Mouse (Mus musculus) spleen, adult 12 weeks (tissue): ENCODE results near the gene Rfesd.

ENCODE experiments used
- DNase-seq: peaks from one replicate; pipeline ENCODE4 v3.0.0; 2022; ENCODE audit warnings: low spot score

Rfesd gene

DNA sequence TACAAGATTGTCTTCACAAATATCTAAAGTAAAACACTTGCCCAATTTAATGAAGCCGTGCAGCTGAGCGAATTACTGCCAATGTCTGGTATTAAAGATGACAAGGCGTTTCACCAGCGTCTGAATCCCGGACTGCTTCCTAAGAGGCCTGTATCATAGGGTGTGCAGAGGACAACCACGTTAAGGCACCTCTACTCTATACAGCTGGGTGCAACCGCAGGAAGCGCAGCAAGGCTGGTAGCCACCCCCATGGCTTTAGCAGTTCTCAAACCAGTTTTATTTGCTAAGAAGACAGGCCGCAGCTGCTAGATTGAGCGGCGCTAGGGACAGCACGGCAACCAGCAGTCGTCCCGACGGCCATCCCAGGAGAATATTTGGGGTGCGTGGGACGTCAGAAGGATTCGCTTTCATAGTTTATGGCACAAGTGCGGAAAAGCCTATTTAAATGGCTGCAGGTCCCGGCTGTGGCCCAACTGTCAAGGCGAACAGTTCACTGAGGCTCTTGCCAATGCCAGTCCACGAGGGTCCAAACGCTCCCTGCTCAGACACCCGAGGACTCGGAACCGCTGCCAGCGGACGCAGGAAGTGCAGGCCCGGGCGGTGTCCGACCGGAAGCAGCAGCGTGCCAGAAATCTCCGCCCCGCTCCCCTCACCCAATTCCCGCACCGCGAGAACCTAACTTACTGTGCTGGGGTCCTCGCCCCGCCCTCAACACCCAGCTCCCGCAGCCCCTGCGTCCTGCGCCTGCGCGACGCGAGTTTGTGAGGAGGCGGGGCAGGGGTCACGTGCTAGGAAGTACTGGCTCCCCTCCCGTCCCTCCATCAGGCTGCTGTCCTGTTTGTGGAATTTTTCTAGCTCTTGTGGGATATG lies at the start of gene Rfesd:
Gene Rfesd, minus strand, starts transcription at position 746 of the 870 bp plus-strand sequence.
- peak; percentile 87 for DNase-seq

DNA sequence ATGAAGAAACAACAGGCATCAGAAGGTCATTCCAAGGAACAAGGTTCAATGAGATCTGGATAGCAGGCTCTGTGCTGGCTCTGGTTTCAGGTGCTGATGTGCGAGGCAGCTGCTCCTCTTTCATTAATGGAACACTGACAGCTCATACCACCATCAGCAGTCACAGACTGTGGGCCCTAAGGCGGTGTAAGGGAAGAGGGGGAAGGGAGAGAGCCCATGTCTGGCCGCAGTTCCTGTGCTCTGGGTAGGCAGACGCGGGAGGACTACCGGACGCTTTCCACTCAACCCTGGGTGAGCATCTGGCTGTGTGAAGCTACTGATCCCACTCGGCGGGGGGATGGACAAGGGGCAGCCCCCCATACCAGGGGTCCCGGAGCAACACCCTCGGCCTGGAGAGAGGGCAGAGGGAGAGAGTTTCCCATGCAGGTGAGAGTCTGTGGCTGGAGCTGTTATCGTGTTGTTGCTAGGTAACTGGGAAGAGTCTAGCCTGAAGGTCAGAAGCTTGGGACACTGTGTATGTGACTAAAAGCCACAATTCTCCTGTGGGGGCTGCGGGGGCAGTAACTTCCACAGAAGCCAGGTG lies 45.9 kb upstream of the Rfesd start:
- DNase-seq: no peak

DNA sequence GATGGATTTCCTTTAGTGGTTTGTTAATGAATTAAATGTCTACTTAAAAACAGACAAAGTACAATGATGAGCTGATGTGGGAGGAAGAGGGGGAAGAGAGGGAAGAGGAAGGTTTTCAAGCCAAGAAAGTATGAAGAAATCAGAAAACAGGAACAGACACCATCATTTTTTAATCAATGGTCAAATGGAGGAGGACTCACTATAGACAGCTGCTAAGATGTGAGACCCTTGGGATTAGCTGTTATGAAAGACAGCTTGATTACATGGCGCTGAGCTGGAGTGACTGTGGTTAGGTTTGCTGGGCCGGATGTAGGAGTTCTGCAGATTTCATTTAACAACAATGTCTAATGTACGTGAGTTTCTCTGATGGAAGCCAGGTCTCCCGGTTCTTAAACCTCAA lies 45.0 kb upstream of the Rfesd start:
- DNase-seq: no peak

DNA sequence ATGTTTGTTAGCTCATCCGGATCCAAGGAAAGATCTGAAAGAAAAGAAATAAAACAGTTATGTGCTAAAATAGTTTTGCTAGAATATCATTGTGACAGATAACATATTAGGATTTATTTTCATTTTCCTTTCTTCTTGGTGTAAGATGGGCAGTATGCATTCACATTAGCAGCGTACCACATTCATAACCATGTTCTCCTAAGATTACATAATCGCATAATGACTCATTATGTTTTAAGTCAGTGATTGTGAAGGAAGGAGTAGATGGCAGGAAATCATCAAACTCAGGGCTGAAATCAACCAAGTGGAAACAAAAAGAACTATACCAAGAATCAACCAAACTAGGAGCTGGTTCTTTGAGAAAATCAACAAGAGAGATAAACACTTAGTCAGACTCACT lies 44.0 kb upstream of the Rfesd start:
- DNase-seq: no peak

DNA sequence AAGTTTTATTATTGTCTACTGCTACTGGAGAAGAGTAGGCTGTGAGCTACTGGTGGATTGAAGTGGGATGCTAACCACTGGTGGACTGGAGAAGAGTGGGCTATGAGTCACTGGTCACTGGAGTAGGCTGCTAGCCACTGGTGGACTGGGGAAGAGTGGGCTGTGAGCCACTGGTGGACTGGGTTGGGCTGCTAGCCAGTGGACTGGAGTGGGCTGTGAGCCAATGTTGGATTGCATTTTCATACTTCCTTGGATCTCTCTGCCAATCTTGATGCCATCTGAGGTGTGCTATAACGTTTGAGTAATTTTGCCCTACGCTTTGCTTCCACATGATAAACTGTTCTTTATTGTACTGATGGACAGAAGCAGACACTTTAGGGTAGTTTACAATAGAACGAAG lies 43.6 kb upstream of the Rfesd start:
- no peak for DNase-seq

DNA sequence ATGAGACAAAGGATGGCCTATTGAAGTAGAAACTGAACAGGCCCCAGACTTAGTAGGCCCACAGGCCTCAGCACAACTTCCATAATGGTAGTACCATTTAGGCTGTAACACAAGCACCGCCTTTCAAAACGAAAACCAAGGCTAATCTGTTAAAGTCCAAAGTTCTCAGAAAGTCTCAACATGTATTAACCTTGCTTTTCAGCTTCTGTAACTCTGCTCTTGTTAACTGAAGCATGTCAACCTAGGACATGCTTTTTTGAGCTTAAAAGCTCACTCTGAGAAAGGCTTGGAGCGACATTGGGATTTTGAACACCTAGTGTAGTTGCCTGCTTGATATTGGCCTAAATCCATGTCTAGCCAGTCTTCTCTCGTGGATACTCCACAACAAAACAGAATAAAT lies 41.1 kb upstream of the Rfesd start:
- no peak for DNase-seq

DNA sequence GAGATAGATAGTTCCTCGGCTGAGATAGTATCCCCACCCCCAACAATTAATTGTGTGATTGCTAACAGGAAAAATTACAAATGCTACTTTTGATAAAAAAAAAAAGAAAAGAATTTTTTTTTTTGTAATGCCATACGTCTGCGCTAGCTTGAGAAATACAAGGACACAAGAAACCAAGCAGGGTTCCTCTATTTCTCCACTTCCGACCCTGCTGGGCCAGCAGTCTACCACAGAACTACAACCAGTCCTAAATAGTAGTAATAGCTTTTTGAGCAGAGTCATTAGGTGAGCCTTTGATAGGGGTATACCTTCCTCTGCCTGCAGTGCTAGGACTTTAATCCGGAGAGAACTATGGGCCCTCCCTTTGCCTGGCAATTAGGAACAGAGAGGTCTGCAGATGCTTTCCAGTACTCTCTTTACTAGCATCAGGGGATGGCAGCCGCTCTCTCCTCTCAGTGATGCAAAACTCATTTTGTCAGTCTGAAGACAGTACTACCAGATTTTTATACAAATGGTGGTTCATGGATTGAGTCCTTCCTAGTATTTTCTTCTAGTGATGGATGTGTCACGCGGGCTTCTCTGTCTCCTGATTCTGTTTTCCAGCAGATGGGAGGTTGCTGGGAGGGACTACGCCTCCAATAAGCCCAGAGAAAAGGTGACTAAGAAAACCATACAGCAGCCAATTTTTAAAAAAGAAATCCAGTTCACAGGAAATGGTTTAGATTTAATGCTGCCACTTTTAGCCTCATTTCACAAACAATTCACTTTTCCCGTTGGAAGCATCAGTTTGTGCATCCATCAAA lies 38.9 kb upstream of the Rfesd start:
- DNase-seq: no peak

DNA sequence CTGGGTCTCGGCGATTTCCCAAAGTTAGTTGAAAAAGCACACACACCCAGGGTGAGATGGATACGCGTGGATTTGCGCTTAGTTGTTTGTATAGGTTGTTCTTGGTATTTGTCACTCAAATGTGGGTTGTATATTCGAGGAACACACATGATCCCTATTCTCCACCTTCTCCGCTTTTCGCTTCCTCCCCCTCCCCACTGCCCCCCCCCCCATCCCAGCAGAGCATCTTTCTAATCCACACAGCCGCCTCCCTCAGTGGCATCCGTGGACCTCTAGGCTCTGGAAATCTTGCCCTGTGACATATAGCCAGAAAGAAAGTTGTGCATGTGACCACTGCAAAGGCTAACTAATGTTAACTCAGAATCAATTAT lies 38.4 kb upstream of the Rfesd start, which contains the start of gene Gpr150:
Gene Gpr150, minus strand, starts transcription at position 101 of the 371 bp plus-strand sequence.
- no peak for DNase-seq

DNA sequence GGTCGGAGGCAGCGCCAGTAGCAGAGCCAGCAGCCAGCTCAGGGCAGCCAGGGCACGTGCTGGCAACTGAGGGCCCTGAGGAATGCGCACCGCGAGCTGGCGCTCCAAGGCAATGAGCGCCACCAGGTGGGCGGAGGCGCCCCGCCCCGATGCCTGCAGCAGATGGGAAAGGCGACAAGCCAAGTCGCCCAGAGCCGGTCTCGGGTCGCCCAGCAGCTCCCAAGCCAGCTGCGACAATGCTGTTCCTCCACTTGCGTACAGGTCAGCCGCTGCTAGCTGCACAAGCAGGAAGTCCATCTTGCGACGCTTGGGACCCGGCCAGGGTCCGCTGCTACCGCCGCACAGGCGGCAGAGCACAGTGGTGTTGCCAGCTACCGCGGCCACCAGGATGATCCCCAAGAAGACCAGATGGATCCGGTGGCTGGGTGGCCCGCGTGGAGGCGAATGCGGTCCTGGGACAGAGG lies 37.8 kb upstream of the Rfesd start:
- peak; percentile 67 for DNase-seq

DNA sequence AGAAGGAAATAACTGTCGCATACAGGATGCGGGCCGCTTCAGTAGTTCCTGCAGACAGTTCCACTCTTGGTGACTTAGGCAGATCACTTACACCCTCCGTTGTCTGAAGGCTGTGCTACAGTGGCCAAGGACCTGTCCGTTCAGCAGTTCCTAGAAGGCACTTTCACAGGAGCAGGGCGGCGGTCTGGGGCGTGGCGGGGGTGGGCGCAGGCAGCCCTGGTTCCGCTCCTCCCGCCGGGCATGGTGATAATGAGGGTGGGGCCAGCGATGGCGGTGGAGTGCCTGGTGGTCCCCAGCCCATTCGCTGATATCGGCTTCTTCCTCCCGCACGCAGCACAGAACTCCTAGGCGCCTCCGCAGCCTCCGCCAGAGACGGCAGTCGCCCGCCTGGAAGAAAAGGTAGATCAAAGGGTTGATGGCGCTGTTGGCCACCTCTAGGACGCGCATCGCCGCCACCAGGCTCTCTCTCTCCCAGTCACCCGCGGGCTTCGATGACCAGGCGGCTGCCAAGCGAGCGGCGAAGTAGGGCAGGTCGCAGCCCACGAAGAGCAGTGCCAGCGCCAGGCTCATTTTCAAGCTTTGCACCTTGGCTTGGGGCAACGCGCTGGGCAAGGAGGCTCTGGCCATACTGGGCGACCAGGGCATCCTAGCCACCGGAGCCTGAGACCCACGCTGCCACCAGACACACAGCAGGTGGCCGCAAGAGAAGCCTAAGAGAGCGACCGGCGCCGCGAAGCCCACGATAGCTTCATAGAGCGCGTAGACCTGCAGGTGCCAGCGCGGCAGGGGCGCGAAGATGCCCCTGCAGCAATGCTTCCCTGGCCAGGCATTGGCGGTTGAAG lies 37.1 kb upstream of the Rfesd start:
- peak; percentile 37 for DNase-seq

DNA sequence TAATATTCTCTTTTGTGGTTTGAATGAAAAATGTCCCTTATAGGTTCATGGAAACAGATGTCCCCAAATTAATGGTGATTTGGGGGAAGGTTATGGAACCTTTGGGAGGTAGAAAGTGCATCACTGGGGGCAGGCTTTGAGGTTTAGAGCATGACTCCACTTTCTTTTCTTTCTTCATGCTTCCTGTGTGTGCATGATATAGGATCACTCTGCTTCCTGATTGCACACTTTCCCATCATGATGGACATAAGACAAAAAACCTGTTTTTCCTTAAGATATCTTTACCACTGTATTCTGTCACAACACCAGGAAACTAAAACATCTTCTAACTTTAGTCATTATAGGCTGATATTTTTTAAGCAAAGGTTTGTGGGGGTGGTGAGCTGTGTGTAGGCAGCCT lies 26.5 kb upstream of the Rfesd start:
- DNase-seq: no peak

DNA sequence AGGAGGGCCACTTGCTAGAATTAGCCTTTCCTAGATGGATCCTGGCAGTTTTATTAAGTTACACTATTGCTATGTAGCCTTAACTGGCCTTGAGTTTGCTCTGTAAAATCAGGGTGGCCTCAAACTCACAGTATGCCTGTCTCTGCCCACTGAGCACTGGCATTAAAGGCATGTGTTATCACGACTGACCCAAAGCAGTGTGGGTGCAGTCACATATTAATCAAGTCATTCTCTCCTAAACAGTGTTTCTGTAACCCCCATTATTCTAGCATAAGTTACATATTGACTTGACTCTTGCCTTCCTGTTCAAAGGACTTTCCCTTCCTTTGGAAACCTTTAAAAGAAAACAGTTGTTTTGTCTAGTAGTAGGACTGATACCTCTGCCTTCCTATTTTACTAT lies 23.9 kb upstream of the Rfesd start:
- no peak for DNase-seq

DNA sequence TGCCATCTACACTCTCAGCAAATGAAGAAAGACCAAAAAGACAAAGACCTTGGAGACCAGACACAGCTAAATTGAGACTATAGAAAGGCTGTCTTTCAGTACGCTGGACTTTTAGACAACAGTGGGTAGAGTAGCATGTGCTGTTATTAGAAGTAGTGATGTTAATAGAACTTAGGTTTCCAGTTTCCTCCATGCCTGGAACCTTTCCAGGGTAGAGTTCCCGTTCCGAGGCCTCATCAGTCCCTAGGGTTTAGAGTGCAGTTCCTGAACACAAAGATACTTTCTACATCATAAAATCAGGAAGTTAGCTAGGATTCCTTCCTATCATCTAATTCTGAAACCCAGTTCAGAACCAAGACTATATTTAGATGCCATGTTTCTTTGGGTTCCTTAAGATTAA lies 6.1 kb upstream of the Rfesd start:
- DNase-seq: no peak

DNA sequence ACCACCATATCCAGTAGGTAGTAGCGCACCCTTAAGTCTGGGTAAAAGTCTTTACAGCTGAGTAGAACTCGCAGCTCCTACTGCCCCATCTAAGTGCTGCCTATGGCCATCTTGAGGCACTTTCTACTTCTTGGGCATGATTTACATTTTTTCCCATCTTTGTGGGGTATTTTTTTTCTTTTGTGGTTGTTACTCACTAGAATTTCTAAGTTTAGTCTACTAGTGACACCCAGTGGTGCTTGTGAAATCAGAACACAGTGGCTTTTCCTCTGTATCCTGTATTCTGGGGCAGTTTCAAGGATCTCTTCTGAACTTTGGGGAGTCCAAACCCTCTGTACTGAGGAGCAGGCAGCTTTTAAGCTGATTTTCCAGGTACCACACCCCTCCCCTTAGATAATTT lies 3.3 kb upstream of the Rfesd start:
- no peak for DNase-seq

DNA sequence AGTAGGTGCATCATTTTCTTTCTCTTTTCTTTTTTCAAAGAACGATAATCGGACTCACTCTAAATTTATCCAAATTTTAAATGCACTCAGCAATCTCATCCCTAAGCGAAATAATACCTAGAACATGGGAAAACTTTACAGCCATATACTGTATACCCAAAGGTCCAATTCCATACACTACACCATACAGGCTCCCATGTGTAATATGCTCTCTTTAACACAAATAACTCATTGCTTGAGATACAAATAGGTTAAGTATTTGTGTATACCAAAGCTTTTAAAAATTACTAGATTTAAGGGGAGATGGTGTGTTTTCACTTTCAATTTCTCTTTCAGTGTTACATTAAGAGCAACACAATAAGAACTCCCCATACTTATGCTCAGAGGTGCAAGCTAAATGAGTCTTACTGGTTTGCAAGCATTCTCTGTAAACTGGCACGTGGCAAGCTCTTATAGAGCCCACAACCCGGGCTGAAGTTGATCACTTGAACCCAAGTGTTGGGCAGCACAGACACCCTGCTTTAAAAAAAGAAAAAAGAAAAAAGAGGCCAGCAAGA lies 403 bp upstream of the Rfesd start:
- DNase-seq: no peak

DNA sequence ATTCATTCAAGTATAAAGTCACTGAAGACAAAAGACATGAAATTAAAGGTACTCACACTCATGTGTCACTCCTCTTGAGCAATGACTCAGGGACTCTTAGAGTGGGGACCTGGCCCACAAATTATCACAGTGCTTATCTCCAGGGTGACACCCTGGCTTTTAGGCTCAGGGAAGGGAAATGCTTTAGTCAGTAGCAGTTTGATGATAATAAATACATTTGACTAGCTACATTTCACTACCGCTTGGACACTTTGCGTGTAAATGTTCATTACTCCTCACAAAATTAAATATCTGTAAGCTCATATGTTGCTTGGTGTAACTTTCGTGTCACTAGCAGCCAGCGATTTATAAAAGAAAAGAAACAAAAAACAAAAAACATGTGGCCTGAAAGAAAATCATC lies 1.1 kb downstream of the Rfesd start:
- no peak for DNase-seq

DNA sequence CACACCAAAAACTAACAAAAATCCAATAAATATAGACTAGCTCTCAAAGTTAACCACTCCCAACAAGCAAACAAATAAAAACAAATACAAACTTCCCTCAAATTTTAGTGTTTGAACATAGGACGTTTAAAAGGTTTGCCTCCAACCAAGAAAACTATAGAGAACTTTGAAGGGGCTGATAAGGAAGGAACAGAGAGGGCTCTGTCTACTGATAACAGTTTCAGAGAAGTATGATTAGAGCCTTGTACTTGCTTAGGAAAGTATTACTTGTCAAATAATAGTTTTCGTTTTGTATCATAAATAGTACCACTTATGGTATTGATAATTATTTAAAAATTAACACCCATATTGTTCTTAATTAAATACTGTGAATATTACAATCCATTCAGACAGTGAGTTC lies 4.0 kb downstream of the Rfesd start:
- DNase-seq: no peak

DNA sequence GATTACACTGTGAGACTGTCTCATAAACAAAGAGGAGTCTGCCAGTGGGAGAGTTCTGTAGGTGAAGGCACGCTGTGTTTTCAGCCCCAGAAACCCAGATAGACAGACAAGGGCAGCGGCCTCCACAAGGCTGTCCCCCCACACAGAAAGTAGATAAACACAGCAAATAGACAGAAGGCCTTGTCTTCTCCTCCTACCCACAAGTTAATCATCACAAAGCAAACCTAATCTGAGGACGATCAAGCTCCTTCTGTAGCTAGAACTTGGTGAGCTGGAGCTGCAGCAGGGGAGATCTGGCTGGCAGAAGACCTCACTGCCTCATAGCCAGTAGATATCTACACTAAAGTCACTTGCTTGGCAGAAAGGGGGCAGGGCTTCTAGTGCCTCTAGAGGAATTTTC lies 15.2 kb downstream of the Rfesd start:
- no peak for DNase-seq

DNA sequence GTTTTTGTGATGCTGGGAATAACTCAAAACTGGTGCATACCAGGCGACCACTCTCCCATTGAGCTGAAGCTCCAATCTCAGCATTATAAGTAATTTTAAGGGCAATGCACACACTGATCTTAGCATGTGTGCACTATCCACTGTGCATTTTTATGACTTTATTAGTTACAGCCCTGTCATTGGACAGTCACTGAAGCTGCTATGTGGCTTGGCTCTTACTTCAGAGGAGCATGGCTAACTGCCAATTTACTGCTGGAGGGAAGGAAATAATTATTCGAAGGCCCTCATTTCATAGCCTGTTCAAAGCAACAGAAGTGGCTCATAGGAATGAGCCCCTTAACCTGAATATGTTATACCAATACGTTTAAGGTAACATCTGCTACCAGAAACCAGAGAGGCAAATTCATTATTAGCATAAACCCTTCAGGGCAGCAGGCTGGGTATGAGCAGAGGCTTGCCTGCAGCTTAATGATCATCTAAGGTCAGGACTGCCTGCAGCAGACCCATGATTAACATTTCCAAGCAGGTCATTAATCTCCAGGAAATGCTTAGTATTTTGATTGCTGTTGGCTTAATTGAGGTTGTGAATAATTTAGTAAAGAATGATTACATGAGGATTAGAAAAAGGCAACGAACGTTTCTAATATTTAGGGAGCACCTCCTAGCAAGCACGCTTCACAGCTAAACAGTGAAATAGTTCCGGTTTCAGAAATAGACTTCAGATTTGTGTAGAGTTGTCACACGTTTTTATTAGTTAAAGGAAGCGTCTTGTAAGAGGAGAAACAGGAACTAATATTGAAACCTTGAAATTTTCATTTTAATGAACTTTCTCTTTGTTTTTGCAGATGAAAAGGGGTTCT lies 26.1 kb downstream of the Rfesd start:
- no peak for DNase-seq

DNA sequence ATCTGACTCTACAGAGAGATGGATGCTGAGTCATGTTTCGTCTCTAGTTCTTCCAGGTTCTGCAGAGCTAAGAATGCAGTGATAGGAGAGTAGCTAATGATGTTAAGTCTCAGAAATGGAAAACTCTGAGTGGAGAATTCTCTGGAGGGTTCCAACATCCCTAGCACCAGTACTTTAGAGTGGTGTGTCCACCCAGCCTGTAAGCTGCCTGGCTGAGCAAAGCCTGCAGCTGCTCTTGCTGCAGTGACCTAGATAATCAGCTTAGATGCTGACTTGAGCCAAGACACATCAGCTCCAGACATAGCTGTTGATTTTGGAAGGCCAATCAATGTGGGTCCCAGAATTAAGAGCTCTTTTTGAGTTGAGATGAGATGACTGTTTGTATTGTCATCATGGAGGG lies 30.4 kb downstream of the Rfesd start:
- DNase-seq: no peak

DNA sequence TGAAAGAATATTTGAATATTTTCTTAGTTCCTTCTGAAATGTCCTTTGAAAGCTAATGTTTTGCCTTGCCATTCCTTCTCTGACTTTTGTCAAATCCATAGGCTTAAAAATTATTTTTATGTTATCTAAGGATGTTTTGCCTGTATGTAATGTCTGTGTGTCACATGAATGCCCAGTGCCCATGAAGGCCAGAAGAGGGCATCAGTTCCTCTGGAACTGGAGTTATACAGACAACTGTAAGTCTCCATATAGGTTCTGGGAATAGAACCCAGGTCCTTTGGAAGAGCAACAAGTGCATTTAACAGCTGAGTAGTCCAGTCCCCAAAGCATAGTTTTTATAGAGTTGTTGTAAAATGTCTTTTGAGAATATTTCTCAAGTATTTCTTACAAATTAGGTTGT lies 36.6 kb downstream of the Rfesd start:
- no peak for DNase-seq
